Mouse (Mus musculus) lung, postnatal 0 days (tissue): Measurements from ENCODE around the gene Lrg1. TPM values are rescaled to one million over a fixed set of nuclear protein-coding genes. Genes with fewer than 3 reads are reported as not detected.

ENCODE experiments used
- ATAC-seq: fragments of 200-750 bp; cut with Nextera tagmentation; 2 replicates; pipeline ENCODE4 v1.8.0; 2017; ENCODE audit warnings: moderate library complexity
- DNase-seq: peaks from one replicate; pipeline ENCODE4 v3.0.0-alpha.2; 2016; ENCODE audit warnings: low spot score
- H3K27ac ChIP-seq: fragments of 300-500 bp; sonication (generic); 2 replicates; pipeline ENCODE4 v1.5.1; 2014; ENCODE audit warnings: antibody characterized with exemption, mild to moderate bottlenecking, low read length, mixed read lengths
- H3K27me3 ChIP-seq: fragments of 300-500 bp; sonication (generic); replicated peaks from 2 replicates; pipeline ENCODE4 v1.6.1; 2014; ENCODE audit warnings: low read length, mixed read lengths; ENCODE audit not compliant: insufficient read depth
- H3K36me3 ChIP-seq: fragments of 300-500 bp; sonication (generic); 2 replicates; pipeline ENCODE4 v1.6.1; 2014; ENCODE audit warnings: low read length, mixed read lengths; ENCODE audit not compliant: insufficient read depth
- H3K4me1 ChIP-seq: fragments of 300-500 bp; sonication (generic); 2 replicates; pipeline ENCODE4 v1.6.1; 2014; ENCODE audit warnings: antibody characterized with exemption, low read depth, low read length, mixed read lengths; ENCODE audit not compliant: insufficient read depth
- H3K4me2 ChIP-seq: fragments of 300-500 bp; sonication (generic); replicated peaks from 2 replicates; pipeline ENCODE4 v1.6.1; 2014; ENCODE audit warnings: low read depth, mild to moderate bottlenecking, low read length, moderate library complexity, mixed read lengths
- H3K4me3 ChIP-seq: fragments of 300-500 bp; sonication (generic); 2 replicates; pipeline ENCODE4 v1.5.1; 2014; ENCODE audit warnings: low read depth, low read length
- H3K9ac ChIP-seq: fragments of 300-500 bp; sonication (generic); replicated peaks from 2 replicates; pipeline ENCODE4 v1.6.1; 2014; ENCODE audit warnings: low read depth, mild to moderate bottlenecking
- H3K9me3 ChIP-seq: fragments of 300-500 bp; sonication (generic); 2 replicates; pipeline ENCODE4 v1.6.1; 2016; ENCODE audit warnings: low read length, mixed read lengths
- CTCF ChIP-seq: IDR thresholded peaks from 2 replicates; pipeline ENCODE4 v1.5.1; 2016; ENCODE audit warnings: antibody characterized with exemption, mild to moderate bottlenecking
- EP300 ChIP-seq: IDR thresholded peaks from 2 replicates; pipeline ENCODE4 v1.6.1; 2016; ENCODE audit warnings: antibody characterized with exemption, mild to moderate bottlenecking, control low read depth
- WGBS: fragments of 180-500 bp; shearing (Covaris S2); extraction: QIAGEN DNeasy Blood & Tissue Kit; methylation state at CpG from one replicate; pipeline ENCODE4 v1.1.7; 2014; 5-methylcytosine and 5-hydroxymethylcytosine counted together
- polyA plus RNA-seq: library from polyadenylated mRNA; unstranded; fragments of >200 nt; fragmentation: Nextera tagmentation; extraction: Ambion mirVana; gene quantifications from 2 replicates; pipeline ENCODE4 v1.2.1, GENCODE M21; 2015

The Lrg1 gene
- polyA plus RNA-seq, 1 experiment from 2014 or later: 36.3 TPM

DNA sequence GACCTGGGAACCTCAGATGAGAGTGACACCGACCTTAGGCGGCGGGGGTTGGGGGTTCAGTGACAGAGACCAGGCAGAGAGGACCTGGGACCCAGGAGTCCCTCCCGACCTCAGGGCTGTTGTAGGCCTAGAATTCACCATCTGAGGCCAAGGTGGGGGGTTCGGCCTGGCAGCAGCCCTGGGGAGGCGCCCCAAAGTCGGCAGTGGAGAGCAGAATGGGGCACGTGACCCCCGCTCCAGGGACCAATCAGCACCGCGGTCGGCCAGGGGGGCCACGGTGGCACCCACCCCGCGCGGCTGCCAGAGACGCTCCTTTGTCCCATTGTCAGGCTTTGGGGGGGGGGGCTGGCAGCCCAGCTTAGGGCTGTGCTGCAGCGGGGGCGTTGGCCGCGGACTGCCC, 17.6 kb upstream of the Lrg1 start:
- no peak for TF ChIP-seq EP300
- no peak for TF ChIP-seq CTCF
- Histone ChIP-seq H3K27me3 (peaks cover 28% of the 10 kb centered on the region; the same call in 1 of the 2 replicates), H3K4me3 (peak overlapping the region; percentile 60), H3K4me1 (peaks cover 8% of the 10 kb centered on the region), H3K36me3 (no peaks in the 10 kb centered on the region), H3K27ac (no peak overlapping the region), H3K9me3 (no peaks in the 10 kb centered on the region), H3K4me2 (peak overlapping the region; percentile 97), H3K9ac (no peak overlapping the region)
- ATAC-seq: peak; percentile 9; the same call in 1 of the 2 replicates
- 10% methylated on average over 17 of the region's 21 CpGs for WGBS
- no peak for DNase-seq

DNA sequence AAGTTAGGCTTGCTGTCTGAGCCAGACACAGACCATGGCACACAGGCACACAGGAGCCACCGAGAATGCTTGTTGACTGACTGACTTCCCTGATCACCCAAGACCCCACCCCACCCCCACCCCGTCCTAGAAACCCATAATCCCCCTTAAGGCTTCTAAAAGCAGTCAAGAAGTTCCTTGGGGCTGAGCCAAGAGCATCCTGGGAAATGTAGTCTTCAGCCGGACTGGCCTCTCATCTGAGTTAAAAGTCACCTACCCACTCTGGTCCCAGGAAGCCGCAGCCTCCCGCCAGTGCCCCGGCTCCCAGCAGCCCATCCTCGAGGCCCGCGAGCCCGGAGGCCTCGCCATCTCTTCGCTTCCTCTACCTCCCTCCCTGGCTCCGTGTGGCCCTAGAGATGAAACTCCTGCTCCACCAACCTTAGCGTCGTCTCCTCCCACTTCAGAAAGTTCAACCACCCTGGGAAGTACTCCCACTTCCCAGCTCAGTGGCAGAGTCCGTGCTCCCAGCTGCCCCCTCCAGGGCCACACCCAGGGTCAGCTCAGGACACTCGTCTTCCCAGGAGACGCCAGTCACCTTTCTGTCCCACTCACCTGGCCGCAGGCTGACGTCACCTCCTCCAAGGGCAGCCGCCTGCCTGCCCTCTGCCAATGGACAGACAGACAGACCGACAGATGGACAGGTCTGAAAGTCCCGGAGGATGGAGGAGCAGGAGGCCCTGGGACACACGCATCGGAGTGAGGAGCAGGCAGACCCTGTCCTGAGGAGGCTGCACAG, 16.2 kb upstream of the Lrg1 start:
- 30% methylated on average over 25 of the region's 25 CpGs for WGBS
- ATAC-seq (no peak), DNase-seq (no peak)
- Histone ChIP-seq H3K4me2 (no peak overlapping the region; the same call in 1 of the 2 replicates), H3K36me3 (no peaks in the 10 kb centered on the region), H3K9ac (no peak overlapping the region), H3K4me1 (peaks cover 8% of the 10 kb centered on the region), H3K9me3 (no peaks in the 10 kb centered on the region), H3K4me3 (no peak overlapping the region), H3K27ac (no peak overlapping the region), H3K27me3 (peaks cover 28% of the 10 kb centered on the region; the same call in 1 of the 2 replicates)
- TF ChIP-seq EP300: no peak
- TF ChIP-seq CTCF: no peak

DNA sequence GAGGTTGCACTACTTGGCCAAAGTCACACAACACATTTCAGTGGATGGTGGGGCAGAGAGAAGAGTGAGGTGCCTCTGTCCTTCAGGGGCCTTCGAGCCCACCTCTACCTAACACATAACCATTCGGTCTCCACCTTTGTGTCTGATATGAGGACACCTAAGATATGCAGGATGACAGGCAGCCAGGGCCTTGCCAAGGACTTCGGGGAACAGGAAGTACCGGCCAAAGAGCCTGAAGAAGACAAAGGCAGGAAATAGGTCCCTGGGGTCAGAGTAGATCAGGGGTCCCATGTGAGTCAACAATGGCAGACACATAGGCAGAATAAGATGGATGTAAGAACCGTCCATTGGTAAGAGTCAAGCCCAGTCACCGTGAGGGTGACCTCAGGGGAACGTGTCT, 14.8 kb upstream of the Lrg1 start:
- Histone ChIP-seq H3K27me3 (peaks cover 19% of the 10 kb centered on the region; the same call in 1 of the 2 replicates), H3K4me2 (no peak overlapping the region), H3K9me3 (no peaks in the 10 kb centered on the region), H3K4me3 (no peak overlapping the region), H3K36me3 (no peaks in the 10 kb centered on the region), H3K27ac (no peak overlapping the region), H3K9ac (no peak overlapping the region), H3K4me1 (peaks cover under 1% of the 10 kb centered on the region)
- no peak for ATAC-seq
- 63% methylated on average over 7 of the region's 7 CpGs for WGBS
- no peak for DNase-seq
- TF ChIP-seq CTCF: no peak
- peak; percentile 22; the same call in 1 of the 2 replicates for TF ChIP-seq EP300

DNA sequence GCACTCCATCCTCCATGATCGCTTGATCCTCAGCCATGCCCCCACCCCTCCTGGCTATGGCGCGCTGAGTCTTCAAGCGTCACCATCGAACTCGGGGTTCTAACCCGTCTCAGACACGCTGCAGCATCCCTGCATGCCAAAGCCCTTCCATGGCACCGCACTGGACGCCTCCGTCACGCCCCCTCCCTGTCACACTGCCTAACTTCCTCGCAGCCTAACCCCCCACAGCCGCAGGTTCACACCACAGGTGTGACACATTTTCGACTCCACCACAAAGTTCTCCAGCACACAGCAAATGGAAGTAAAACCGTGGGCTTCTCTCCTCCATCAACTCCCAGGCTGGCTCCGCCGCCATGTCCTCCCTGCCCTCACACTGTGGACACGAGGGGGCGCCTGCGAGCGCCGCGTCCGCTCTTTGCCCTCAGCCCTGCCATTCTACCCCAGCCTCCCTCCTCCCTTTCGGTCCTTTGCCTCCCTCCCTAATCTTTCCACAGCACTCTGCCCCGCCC, 12.7 kb upstream of the Lrg1 start:
- Histone ChIP-seq H3K27me3 (0 out of 2 replicates have a peak, but pooled peaks cover 7% of the 10 kb centered on the region), H3K9ac (no peak overlapping the region), H3K4me3 (peak overlapping the region; percentile 25), H3K4me2 (peak overlapping the region; percentile 54), H3K9me3 (no peaks in the 10 kb centered on the region), H3K27ac (peak overlapping the region; percentile 79; the same call in 1 of the 2 replicates), H3K4me1 (no peaks in the 10 kb centered on the region), H3K36me3 (no peaks in the 10 kb centered on the region)
- TF ChIP-seq EP300 (no peak), CTCF (peak; percentile 90)
- ATAC-seq (peak; percentile 38), DNase-seq (peak; percentile 68)
- WGBS: 5% methylated on average over 27 of the region's 27 CpGs

DNA sequence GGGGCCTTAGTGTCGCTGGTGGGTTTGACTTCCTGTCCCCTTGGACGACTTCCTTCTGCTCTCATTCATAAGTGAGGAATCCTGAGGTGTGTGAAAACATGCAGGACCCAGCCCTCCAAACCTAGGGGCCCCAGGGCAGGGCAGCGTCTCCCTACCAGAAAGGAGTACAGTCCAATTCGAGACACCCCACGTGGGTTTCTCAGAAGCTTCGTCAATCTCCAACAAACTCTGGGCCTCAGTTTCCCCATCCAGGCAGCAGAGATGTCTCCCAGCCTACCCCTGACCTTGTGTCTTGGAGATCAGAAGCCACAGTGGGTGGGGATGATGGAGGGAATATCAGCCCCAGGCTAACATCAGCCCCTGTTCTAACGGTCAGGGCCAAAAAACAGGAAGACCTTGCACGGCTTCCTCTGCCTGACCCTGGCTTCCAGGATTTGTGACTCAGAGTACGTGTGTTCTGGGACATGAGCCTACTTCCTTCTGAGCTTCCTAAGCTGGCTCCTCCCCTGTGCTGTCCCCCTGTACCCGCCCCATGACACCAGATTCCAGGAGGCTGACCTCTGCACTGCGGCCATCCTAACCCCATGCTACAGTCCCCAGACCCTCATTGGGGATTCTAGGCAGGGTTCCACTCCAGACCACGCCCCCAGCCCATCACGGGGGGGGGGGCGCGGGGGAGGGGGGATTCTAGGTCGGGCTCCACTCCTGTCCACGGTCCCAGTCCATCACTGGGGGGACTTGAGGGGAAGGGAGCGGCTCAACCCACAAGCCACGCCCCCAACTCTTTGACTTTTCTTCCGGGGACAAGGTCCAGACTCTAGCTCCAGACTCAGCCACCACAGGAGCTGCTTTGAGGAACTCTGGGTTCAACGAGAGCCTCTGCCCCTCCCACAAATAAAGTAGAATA, 11.9 kb upstream of the Lrg1 start:
- Histone ChIP-seq H3K4me1 (no peaks in the 10 kb centered on the region), H3K27me3 (no peaks in the 10 kb centered on the region), H3K27ac (peak overlapping the region; percentile 87), H3K4me3 (0 out of 2 replicates have a peak overlapping the region, but pooled peaks have one; percentile 25), H3K9me3 (no peaks in the 10 kb centered on the region), H3K9ac (no peak overlapping the region), H3K36me3 (no peaks in the 10 kb centered on the region), H3K4me2 (peak overlapping the region; percentile 54)
- DNase-seq: peak; percentile 90
- peak; percentile 89 for ATAC-seq
- TF ChIP-seq CTCF (no peak), EP300 (peak; percentile 76)
- WGBS: 14% methylated on average over 17 of the region's 21 CpGs

GRCm38 (mm10) chr17:56132661-56133060, 10.9 kb upstream of the Lrg1 start:
- no peaks in the 10 kb centered on the region for H3K27me3 ChIP-seq
- TF ChIP-seq EP300 (no peak), CTCF (peak; percentile 89)
- H3K4me2 ChIP-seq: no peak overlapping the region
- no peaks in the 10 kb centered on the region for H3K9me3 ChIP-seq
- H3K27ac ChIP-seq: no peak overlapping the region
- DNase-seq (peak; percentile 77), ATAC-seq (0 out of 2 replicates have a peak, but pooled peaks have one; percentile 6)
- no peaks in the 10 kb centered on the region for H3K4me1 ChIP-seq
- WGBS: 2% methylated on average over 14 of the region's 14 CpGs
- no peak overlapping the region for H3K4me3 ChIP-seq
- H3K9ac ChIP-seq: no peak overlapping the region
- H3K36me3 ChIP-seq: no peaks in the 10 kb centered on the region
